Mouse (Mus musculus) heart, embryonic 10.5 days (tissue): ENCODE measurements at regions not wholly inside any gene's neighbourhood (a gene's known extent, or its start where the extent isn't known, plus 50 kb on each side); places are given as distances from the start of the nearest gene placed in this dataset.
"Not testable (repeated sequence)": the region's sequence is repeated elsewhere in the genome, so short reads cannot be mapped to it uniquely, and the experiment has no call there.

ENCODE experiments used
- DNase-seq: peaks from one replicate; pipeline ENCODE4 v3.0.0-alpha.2; 2017; ENCODE audit warnings: low spot score
- H3K27ac ChIP-seq: fragments of 300-500 bp; sonication (generic); 2 replicates; pipeline ENCODE4 v1.5.1; 2016; ENCODE audit warnings: mild to moderate bottlenecking
- H3K27me3 ChIP-seq: fragments of 300-500 bp; sonication (generic); 2 replicates; pipeline ENCODE4 v1.6.1; 2016; ENCODE audit warnings: mild to moderate bottlenecking; ENCODE audit not compliant: poor library complexity, insufficient read depth, severe bottlenecking
- H3K36me3 ChIP-seq: fragments of 300-500 bp; sonication (generic); 2 replicates; pipeline ENCODE4 v1.6.1; 2016; ENCODE audit warnings: mild to moderate bottlenecking, moderate library complexity
- H3K4me1 ChIP-seq: fragments of 300-500 bp; sonication (generic); 2 replicates; pipeline ENCODE4 v1.6.1; 2016; ENCODE audit warnings: mild to moderate bottlenecking
- H3K4me3 ChIP-seq: fragments of 300-500 bp; sonication (generic); 2 replicates; pipeline ENCODE4 v1.5.1; 2016; ENCODE audit warnings: mild to moderate bottlenecking, moderate library complexity
- H3K9me3 ChIP-seq: fragments of 300-500 bp; sonication (generic); 2 replicates; pipeline ENCODE4 v1.6.1; 2016; ENCODE audit warnings: mild to moderate bottlenecking, moderate library complexity
- WGBS: fragments of 180-500 bp; shearing (Covaris S2); methylation state at CpG from one replicate; pipeline ENCODE4 v1.1.7; 2016; 5-methylcytosine and 5-hydroxymethylcytosine counted together

GRCm38 (mm10) chr13:65375273-65375672, 96.7 kb downstream of the Zfp369 start:
- not testable (repeated sequence) for H3K9me3 ChIP-seq, H3K4me1 ChIP-seq, H3K36me3 ChIP-seq, H3K27ac ChIP-seq, H3K4me3 ChIP-seq, DNase-seq, H3K27me3 ChIP-seq
- WGBS: 100% methylated on average over 1 of the region's 2 CpGs

- H3K27ac ChIP-seq, H3K9me3 ChIP-seq, DNase-seq, H3K4me3 ChIP-seq, H3K27me3 ChIP-seq, H3K36me3 ChIP-seq, H3K4me1 ChIP-seq: not testable (repeated sequence)
- 46% methylated on average over 21 of the region's 21 CpGs for WGBS
These were observed 100.8 kb downstream of the Zfp369 start for GRCm38 (mm10) chr13:65379411-65379810.

DNA sequence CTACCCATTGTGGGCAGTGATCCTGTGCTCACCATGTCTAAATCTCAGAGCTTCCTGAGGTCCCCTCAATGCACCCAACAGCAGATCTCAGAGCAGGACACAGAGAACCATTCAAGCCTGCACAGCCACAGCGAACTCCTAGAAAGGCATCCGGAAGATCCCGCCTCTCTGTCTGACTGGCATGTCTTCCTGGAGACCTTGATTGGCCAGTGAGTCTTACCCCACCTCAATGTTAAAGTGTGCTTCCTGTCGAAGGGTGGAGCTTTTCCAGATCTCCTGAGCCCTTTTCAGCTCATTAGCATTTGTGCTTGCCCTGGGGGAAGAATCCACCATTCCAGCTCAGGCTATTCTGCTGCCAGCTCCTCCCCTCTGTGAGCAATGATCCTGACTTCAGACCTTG, 97.5 kb upstream of the Gm10139 start:
- H3K27me3 ChIP-seq, H3K27ac ChIP-seq, H3K4me1 ChIP-seq, H3K36me3 ChIP-seq, H3K9me3 ChIP-seq, DNase-seq, H3K4me3 ChIP-seq: not testable (repeated sequence)
- 69% methylated on average over 4 of the region's 4 CpGs for WGBS

DNA sequence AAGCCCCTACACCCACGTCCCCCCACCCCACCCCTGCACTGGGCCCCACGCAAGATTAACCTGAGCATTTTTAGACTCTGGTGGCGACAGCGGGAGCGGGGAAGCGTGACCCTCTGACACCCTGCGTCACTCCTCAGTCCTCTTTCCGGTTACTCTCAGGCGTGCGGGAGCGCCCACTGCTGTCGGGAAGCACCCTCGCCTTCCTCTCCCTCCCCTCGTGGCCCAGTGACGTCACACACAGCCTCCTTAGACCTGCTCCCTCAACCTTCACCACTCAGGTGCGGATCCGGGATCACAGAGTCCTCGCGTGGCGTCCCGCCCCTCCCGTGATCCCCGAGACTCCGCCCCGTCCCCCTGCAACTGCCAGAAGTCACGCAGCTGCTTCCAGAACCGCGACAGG, 92.3 kb upstream of the Gm10139 start:
- H3K36me3 ChIP-seq, H3K27ac ChIP-seq, H3K9me3 ChIP-seq, H3K4me1 ChIP-seq, H3K27me3 ChIP-seq: not testable (repeated sequence)
- H3K4me3 ChIP-seq: peak overlapping the region; percentile 50
- WGBS: 2% methylated on average over 26 of the region's 28 CpGs
- peak; percentile 58 for DNase-seq
